Mouse (Mus musculus): ENCODE data around the gene Gm8246.
"Not testable (repeated sequence)": the region's sequence is repeated elsewhere in the genome, so short reads cannot be mapped to it uniquely, and the experiment has no call there.

The Gm8246 gene

GRCm38 (mm10) chr14:5477730-5478129 lies at the start of gene Gm8246:
Gene Gm8246, minus strand, starts transcription at chr14:5477830.
- DNase-seq (ENCODE audit: low spot score): not testable (repeated sequence)

- DNase-seq (ENCODE audit: low spot score): not testable (repeated sequence)
Measured at GRCm38 (mm10) chr14:5501374-5501773, 23.7 kb upstream of the Gm8246 start, which contains the start of gene Gm3488. Gene Gm3488, plus strand, starts transcription at chr14:5501674.

GRCm38 (mm10) chr14:5483907-5484306 lies 6.3 kb upstream of the Gm8246 start, which contains the start of gene Gm3187:
Gene Gm3187, plus strand, starts transcription at chr14:5484207.
- not testable (repeated sequence) for DNase-seq (ENCODE audit: low spot score)

GRCm38 (mm10) chr14:5460469-5460868 lies 17.2 kb downstream of the Gm8246 start:
- not testable (repeated sequence) for DNase-seq (ENCODE audit: low spot score)

- DNase-seq (ENCODE audit: low spot score): not testable (repeated sequence)
Measured at GRCm38 (mm10) chr14:5455367-5455766, 22.3 kb downstream of the Gm8246 start, which contains the start of gene Gm3194. Gene Gm3194, minus strand, starts transcription at chr14:5455467.

Data from testis, postnatal 10 days (tissue).